Mouse (Mus musculus): ENCODE data around the gene E2f1. TPM values are rescaled to one million over a fixed set of nuclear protein-coding genes. Genes with fewer than 3 reads are reported as not detected.

Gene E2f1
- total and polyA plus RNA-seq, 3 experiments, result 5.1 to 19.6 (median 5.3) TPM

Other genes starting within 250 kb of the E2f1 start
- gene Cdk5rap1, start 196.9 kb downstream of the E2f1 start, total RNA-seq (2012; rRNA removed), result 30.6 and 32.0 TPM in 2 replicates
- gene Cdk5rap1, start 196.9 kb downstream of the E2f1 start, total RNA-seq (2014; rRNA removed), result 43.5 and 50.2 TPM in 2 replicates
- 25.8 and 26.4 TPM in 2 replicates for gene Cdk5rap1, start 196.9 kb downstream of the E2f1 start, polyA plus RNA-seq (2012; ENCODE audit: insufficient read length, low read depth)
- gene Snta1, start 161.8 kb downstream of the E2f1 start, total RNA-seq (2012; rRNA removed), result not detected in 2 replicates
- gene Snta1, start 161.8 kb downstream of the E2f1 start, total RNA-seq (2014; rRNA removed), result not detected in 2 replicates
- 0.33 and 0.57 TPM in 2 replicates for gene Snta1, start 161.8 kb downstream of the E2f1 start, polyA plus RNA-seq (2012; ENCODE audit: insufficient read length, low read depth)
- gene Cbfa2t2, start 133.4 kb downstream of the E2f1 start, total RNA-seq (2012; rRNA removed), result 5.5 and 6.0 TPM in 2 replicates
- gene Cbfa2t2, start 133.4 kb downstream of the E2f1 start, total RNA-seq (2014; rRNA removed), result 7.0 and 7.4 TPM in 2 replicates
- gene Cbfa2t2, start 133.4 kb downstream of the E2f1 start, polyA plus RNA-seq (2012; ENCODE audit: insufficient read length, low read depth), result 10.5 and 12.6 TPM in 2 replicates
- 0.85 and 0.92 TPM in 2 replicates for gene 1700003F12Rik, start 22.8 kb downstream of the E2f1 start, total RNA-seq (2012; rRNA removed)
- gene 1700003F12Rik, start 22.8 kb downstream of the E2f1 start, total RNA-seq (2014; rRNA removed), result 0.52 TPM in 1 of 2 replicates, not detected in the other
- 0.56 and 0.71 TPM in 2 replicates for gene 1700003F12Rik, start 22.8 kb downstream of the E2f1 start, polyA plus RNA-seq (2012; ENCODE audit: insufficient read length, low read depth)
- 0.17 and 0.25 TPM in 2 replicates for gene Actl10, start 18.1 kb downstream of the E2f1 start, total RNA-seq (2012; rRNA removed)
- gene Actl10, start 18.1 kb downstream of the E2f1 start, total RNA-seq (2014; rRNA removed), result not detected in 2 replicates
- 0.20 and 0.44 TPM in 2 replicates for gene Actl10, start 18.1 kb downstream of the E2f1 start, polyA plus RNA-seq (2012; ENCODE audit: insufficient read length, low read depth)
- 0.80 and 2.8 TPM in 2 replicates for gene Necab3, start 11.0 kb downstream of the E2f1 start, total RNA-seq (2012; rRNA removed)
- 0.87 and 1.7 TPM in 2 replicates for gene Necab3, start 11.0 kb downstream of the E2f1 start, total RNA-seq (2014; rRNA removed)
- 1.6 and 2.0 TPM in 2 replicates for gene Necab3, start 11.0 kb downstream of the E2f1 start, polyA plus RNA-seq (2012; ENCODE audit: insufficient read length, low read depth)
- gene Pxmp4, start 33.8 kb upstream of the E2f1 start, total RNA-seq (2012; rRNA removed), result 7.2 and 7.6 TPM in 2 replicates
- 8.7 and 9.4 TPM in 2 replicates for gene Pxmp4, start 33.8 kb upstream of the E2f1 start, total RNA-seq (2014; rRNA removed)
- 5.5 and 6.0 TPM in 2 replicates for gene Pxmp4, start 33.8 kb upstream of the E2f1 start, polyA plus RNA-seq (2012; ENCODE audit: insufficient read length, low read depth)
- 1.6 and 1.7 TPM in 2 replicates for gene Zfp341, start 43.4 kb upstream of the E2f1 start, total RNA-seq (2012; rRNA removed)
- gene Zfp341, start 43.4 kb upstream of the E2f1 start, total RNA-seq (2014; rRNA removed), result 0.58 and 0.77 TPM in 2 replicates
- 4.1 and 4.4 TPM in 2 replicates for gene Zfp341, start 43.4 kb upstream of the E2f1 start, polyA plus RNA-seq (2012; ENCODE audit: insufficient read length, low read depth)
- gene 4930519P11Rik, start 43.5 kb upstream of the E2f1 start, total RNA-seq (2012; rRNA removed), result not detected in 2 replicates
- not detected in 2 replicates for gene 4930519P11Rik, start 43.5 kb upstream of the E2f1 start, total RNA-seq (2014; rRNA removed)
- gene 4930519P11Rik, start 43.5 kb upstream of the E2f1 start, polyA plus RNA-seq (2012; ENCODE audit: insufficient read length, low read depth), result not detected in 2 replicates
- 105 and 107 TPM in 2 replicates for gene Chmp4b, start 81.8 kb upstream of the E2f1 start, total RNA-seq (2012; rRNA removed)
- gene Chmp4b, start 81.8 kb upstream of the E2f1 start, total RNA-seq (2014; rRNA removed), result 113 and 119 TPM in 2 replicates
- gene Chmp4b, start 81.8 kb upstream of the E2f1 start, polyA plus RNA-seq (2012; ENCODE audit: insufficient read length, low read depth), result 152 and 156 TPM in 2 replicates
- gene Gm14214, start 200.1 kb upstream of the E2f1 start, total RNA-seq (2012; rRNA removed), result not detected in 2 replicates
- gene Gm14214, start 200.1 kb upstream of the E2f1 start, total RNA-seq (2014; rRNA removed), result not detected in 2 replicates
- gene Gm14214, start 200.1 kb upstream of the E2f1 start, polyA plus RNA-seq (2012; ENCODE audit: insufficient read length, low read depth), result 0.41 TPM in 1 of 2 replicates, not detected in the other
- gene Raly, start 221.2 kb upstream of the E2f1 start, total RNA-seq (2012; rRNA removed), result 214 and 228 TPM in 2 replicates
- gene Raly, start 221.2 kb upstream of the E2f1 start, total RNA-seq (2014; rRNA removed), result 334 and 341 TPM in 2 replicates
- 277 and 285 TPM in 2 replicates for gene Raly, start 221.2 kb upstream of the E2f1 start, polyA plus RNA-seq (2012; ENCODE audit: insufficient read length, low read depth)
- gene a, start 221.5 kb upstream of the E2f1 start, total RNA-seq (2012; rRNA removed), result 10.9 and 11.8 TPM in 2 replicates
- gene a, start 221.5 kb upstream of the E2f1 start, total RNA-seq (2014; rRNA removed), result 23.8 and 25.4 TPM in 2 replicates
- gene a, start 221.5 kb upstream of the E2f1 start, polyA plus RNA-seq (2012; ENCODE audit: insufficient read length, low read depth), result 7.2 and 7.8 TPM in 2 replicates

All from CH12.LX (cell line).